Mouse (Mus musculus) liver, embryonic 14.5 days (tissue): Measurements from ENCODE around the gene Rbm4. TPM values are rescaled to one million over a fixed set of nuclear protein-coding genes. Genes with fewer than 3 reads are reported as not detected.

Source experiments
- ATAC-seq: fragments of 200-750 bp; cut with Nextera tagmentation; 2 replicates; pipeline ENCODE4 v1.8.0; 2017; ENCODE audit warnings: moderate number of reproducible peaks, mild to moderate bottlenecking, moderate library complexity; ENCODE audit not compliant: insufficient read depth
- DNase-seq, 3 experiments: peaks; one replicate each; pipeline ENCODE4 v3.0.0-alpha.2; 2012 to 2013; ENCODE audit warnings: low read depth in 3 of 3, low spot score in 3 of 3
- H3K27ac ChIP-seq: fragments of 300-500 bp; sonication (generic); 2 replicates; pipeline ENCODE4 v1.5.1; 2014; ENCODE audit warnings: moderate library complexity, mild to moderate bottlenecking, control low read depth, inconsistent platforms
- H3K27me3 ChIP-seq: fragments of 300-500 bp; sonication (generic); 2 replicates; pipeline ENCODE4 v1.6.1; 2014; ENCODE audit warnings: mild to moderate bottlenecking, low read length, moderate library complexity; ENCODE audit not compliant: control insufficient read depth, insufficient read depth
- H3K36me3 ChIP-seq: fragments of 300-500 bp; sonication (generic); replicated peaks from 2 replicates; pipeline ENCODE4 v1.6.1; 2014; ENCODE audit warnings: low read depth; ENCODE audit not compliant: control insufficient read depth, insufficient read depth
- H3K4me1 ChIP-seq, 2 experiments: fragments of 200-500 bp in 1 of 2; fragments of 300-500 bp in 1 of 2; sonication (generic) in 1 of 2; replicated peaks; 2 replicates each; pipeline ENCODE4 v1.6.1; 2012 to 2014; ENCODE audit warnings: antibody characterized with exemption in 1 of 2, inconsistent platforms in 1 of 2, low read length in 1 of 2; ENCODE audit not compliant: control insufficient read depth in 2 of 2, insufficient read depth in 2 of 2
- H3K4me2 ChIP-seq: fragments of 300-500 bp; sonication (generic); 2 replicates; pipeline ENCODE4 v1.6.1; 2014; ENCODE audit warnings: low read depth, mild to moderate bottlenecking, control low read depth, moderate library complexity
- H3K4me3 ChIP-seq, 2 experiments: fragments of 200-500 bp in 1 of 2; fragments of 300-500 bp in 1 of 2; sonication (generic) in 1 of 2; 2 replicates each; pipeline ENCODE4 v1.5.1; 2012 to 2014; ENCODE audit warnings: low read depth in 2 of 2, low read length in 2 of 2, mild to moderate bottlenecking in 2 of 2, control low read depth in 1 of 2, inconsistent platforms in 1 of 2, moderate library complexity in 1 of 2; ENCODE audit not compliant: insufficient read depth in 1 of 2
- H3K9ac ChIP-seq: fragments of 300-500 bp; sonication (generic); replicated peaks from 2 replicates; pipeline ENCODE4 v1.6.1; 2014; ENCODE audit warnings: mild to moderate bottlenecking, control low read depth, moderate library complexity
- H3K9me3 ChIP-seq: fragments of 300-500 bp; sonication (generic); 2 replicates; pipeline ENCODE4 v1.6.1; 2016; ENCODE audit warnings: low read length, mixed read lengths; ENCODE audit not compliant: control insufficient read depth
- CTCF ChIP-seq: IDR thresholded peaks from 2 replicates; pipeline ENCODE4 v1.5.1; 2016; ENCODE audit warnings: antibody characterized with exemption, low read depth, control low read depth
- EP300 ChIP-seq: IDR thresholded peaks from 2 replicates; pipeline ENCODE4 v1.6.1; 2016; ENCODE audit warnings: antibody characterized with exemption, low read depth
- WGBS: fragments of 180-500 bp; shearing (Covaris S2); extraction: QIAGEN DNeasy Blood & Tissue Kit; methylation state at CpG from one replicate; pipeline ENCODE4 v1.1.7; 2014; ENCODE audit not compliant: insufficient replicate concordance; 5-methylcytosine and 5-hydroxymethylcytosine counted together
- polyA plus RNA-seq, 2 experiments: library from polyadenylated mRNA; depleted of rRNA in 1 of 2; stranded (reverse) in 1 of 2; unstranded in 1 of 2; fragments of >200 nt; fragmentation: Nextera tagmentation in 1 of 2; extraction: Ambion mirVana in 1 of 2; gene quantifications; 2 replicates each; pipeline versions ENCODE4 v1.2.1 to v1.2.3; 2012 to 2014

Rbm4 gene
- polyA plus RNA-seq, 2 experiments, result 22.1 to 27.9 TPM

- H3K4me2 ChIP-seq, result peak overlapping the region; percentile 94
- H3K27me3 ChIP-seq, result no peaks in the 10 kb centered on the region
- peak overlapping the region; percentile 66 for H3K9ac ChIP-seq
- peak overlapping the region; percentile 73 to 86 for H3K4me3 ChIP-seq
- ATAC-seq (no peak), DNase-seq (peak in 1 of 3 experiments; percentile 4)
- TF ChIP-seq CTCF, result no peak
- TF ChIP-seq EP300, result no peak
- peaks cover 0 to 8% of the 10 kb centered on the region in 2 experiments; a peak in 3 of 4 replicates for H3K4me1 ChIP-seq
- WGBS, result 12% methylated on average over 9 of the region's 9 CpGs
- H3K27ac ChIP-seq, result peak overlapping the region; percentile 41
- peaks cover 8% of the 10 kb centered on the region for H3K36me3 ChIP-seq
- H3K9me3 ChIP-seq, result no peaks in the 10 kb centered on the region
Observed at GRCm38 (mm10) chr19:4756921-4757320, 36.8 kb downstream of the Rbm4 start.

GRCm38 (mm10) chr19:4756193-4756911 is 37.3 kb downstream of the Rbm4 start, which contains the start of gene Rbm4b:
TSS of gene Rbm4b (plus strand) at chr19:4756497.
- Histone ChIP-seq H3K36me3 (peaks cover 3% of the 10 kb centered on the region), H3K27me3 (no peaks in the 10 kb centered on the region), H3K27ac (peak within 1 kb of the TSS; percentile 69), H3K4me1 (peaks cover 0 to 8% of the 10 kb centered on the region in 2 experiments; a peak in 3 of 4 replicates), H3K4me3 (peak within 1 kb of the TSS; percentile 73 to 86), H3K9ac (peak within 1 kb of the TSS; percentile 66), H3K4me2 (peak within 1 kb of the TSS; percentile 94), H3K9me3 (no peaks in the 10 kb centered on the region)
- under 1% methylated on average over 65 of the region's 65 CpGs for WGBS
- ATAC-seq (peak; percentile 92), DNase-seq (peak; percentile 83 to 86 (median 83))
- TF ChIP-seq CTCF (no peak), EP300 (peak; percentile 30)

DNA sequence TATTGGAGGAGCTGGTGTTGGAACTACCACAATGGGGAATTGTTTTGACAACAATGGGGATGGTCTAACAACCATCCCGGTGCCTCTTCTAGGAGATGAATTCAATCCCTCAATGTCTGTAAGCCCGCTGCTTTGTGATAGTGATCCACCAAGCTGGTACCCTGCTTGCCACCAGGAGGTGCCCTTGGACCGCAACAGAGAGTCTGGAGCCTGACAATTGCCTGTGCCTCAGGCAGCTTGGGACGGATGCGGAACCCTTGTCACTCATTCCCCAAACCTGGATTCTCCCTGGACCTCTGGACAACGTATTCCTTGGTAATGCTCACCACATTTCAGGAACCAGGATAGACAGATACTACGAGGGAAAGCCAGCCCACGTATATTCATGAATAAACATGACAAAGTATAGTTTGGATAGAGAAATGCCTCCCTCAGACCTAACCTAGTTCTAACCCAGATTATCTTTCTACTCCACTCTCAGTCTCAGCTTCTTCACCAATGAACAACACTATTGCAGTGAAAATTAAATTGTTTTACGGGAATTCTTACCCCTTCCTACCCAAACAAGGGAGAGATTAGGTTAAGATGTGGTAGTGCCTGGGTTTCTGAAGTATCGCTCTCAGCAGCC is 38.0 kb downstream of the Rbm4 start:
- H3K4me3 ChIP-seq, result peak overlapping the region; percentile 73 to 86
- H3K9me3 ChIP-seq, result no peaks in the 10 kb centered on the region
- H3K36me3 ChIP-seq, result no peaks in the 10 kb centered on the region; the same call in 1 of the 2 replicates
- H3K9ac ChIP-seq, result peak overlapping the region; percentile 66
- WGBS, result 2% methylated on average over 10 of the region's 10 CpGs
- DNase-seq, result peak; percentile 74 to 79 (median 75)
- H3K4me1 ChIP-seq, result peaks cover 0 to 8% of the 10 kb centered on the region in 2 experiments; a peak in 3 of 4 replicates
- no peaks in the 10 kb centered on the region for H3K27me3 ChIP-seq
- peak overlapping the region; percentile 69 for H3K27ac ChIP-seq
- TF ChIP-seq CTCF, result peak; percentile 99
- no peak for TF ChIP-seq EP300
- peak; percentile 69 for ATAC-seq
- H3K4me2 ChIP-seq, result peak overlapping the region; percentile 94

DNA sequence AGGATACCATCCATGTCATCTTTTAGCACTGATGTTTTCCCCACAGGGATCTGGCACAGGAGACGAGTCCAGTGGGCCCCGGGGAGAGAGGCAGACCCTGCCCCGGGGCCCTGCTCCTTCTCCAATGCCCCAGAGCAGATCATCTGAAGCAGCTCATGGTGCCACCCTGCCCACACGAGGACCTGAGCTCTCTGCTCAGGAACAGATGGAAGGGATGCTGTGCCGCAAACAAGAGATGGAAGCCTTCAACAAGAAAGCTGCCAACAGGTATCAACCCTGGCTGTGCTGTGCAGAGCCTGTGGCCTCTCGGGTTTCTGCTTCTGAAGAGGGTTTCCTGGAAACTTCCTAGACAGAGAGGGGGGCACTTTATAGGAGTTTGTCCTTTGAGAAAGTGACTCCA is 43.7 kb downstream of the Rbm4 start:
- WGBS, result 66% methylated on average over 6 of the region's 6 CpGs
- H3K4me1 ChIP-seq, result no peaks in the 10 kb centered on the region
- ATAC-seq, result no peak

GRCm38 (mm10) chr19:4748493-4748892 is 45.2 kb downstream of the Rbm4 start:
- ATAC-seq (no peak), DNase-seq (no peak)
- WGBS, result 73% methylated on average over 10 of the region's 10 CpGs
- TF ChIP-seq CTCF, result no peak
- no peak for TF ChIP-seq EP300
- H3K4me3 ChIP-seq, result no peak overlapping the region
- H3K36me3 ChIP-seq, result no peaks in the 10 kb centered on the region
- no peak overlapping the region for H3K9ac ChIP-seq
- no peaks in the 10 kb centered on the region for H3K9me3 ChIP-seq
- no peak overlapping the region for H3K4me2 ChIP-seq
- H3K27ac ChIP-seq, result no peak overlapping the region
- no peaks in the 10 kb centered on the region for H3K27me3 ChIP-seq
- H3K4me1 ChIP-seq, result no peaks in the 10 kb centered on the region

More for the DNA sequence above, 43.7 kb downstream of the Rbm4 start:
- TF ChIP-seq CTCF (no peak), EP300 (no peak)
- H3K4me3 ChIP-seq, result no peak overlapping the region
- H3K9ac ChIP-seq, result no peak overlapping the region
- H3K4me2 ChIP-seq, result no peak overlapping the region
- no peaks in the 10 kb centered on the region for H3K9me3 ChIP-seq
- DNase-seq, result no peak
- no peak overlapping the region for H3K27ac ChIP-seq
- no peaks in the 10 kb centered on the region for H3K36me3 ChIP-seq
- no peaks in the 10 kb centered on the region for H3K27me3 ChIP-seq
